Mouse (Mus musculus) thymus, adult 2 months (tissue): ENCODE measurements around the gene Gm6377.

Experiments used
- CTCF ChIP-seq: fragments of 200-500 bp; IDR thresholded peaks from 2 replicates; pipeline ENCODE4 v1.5.1; 2012; ENCODE audit warnings: mild to moderate bottlenecking, control low read depth, low read length, moderate library complexity, borderline replicate concordance; ENCODE audit not compliant: control insufficient read depth, poor library complexity, insufficient read depth; ENCODE audit errors: extremely low read depth
- POLR2A ChIP-seq: fragments of 200-500 bp; IDR thresholded peaks from 2 replicates; pipeline ENCODE4 v1.6.1; 2012; ENCODE audit warnings: mild to moderate bottlenecking, low read length, control low read depth, moderate library complexity; ENCODE audit not compliant: control insufficient read depth, poor library complexity, insufficient read depth; ENCODE audit errors: extremely low read depth

DNA sequence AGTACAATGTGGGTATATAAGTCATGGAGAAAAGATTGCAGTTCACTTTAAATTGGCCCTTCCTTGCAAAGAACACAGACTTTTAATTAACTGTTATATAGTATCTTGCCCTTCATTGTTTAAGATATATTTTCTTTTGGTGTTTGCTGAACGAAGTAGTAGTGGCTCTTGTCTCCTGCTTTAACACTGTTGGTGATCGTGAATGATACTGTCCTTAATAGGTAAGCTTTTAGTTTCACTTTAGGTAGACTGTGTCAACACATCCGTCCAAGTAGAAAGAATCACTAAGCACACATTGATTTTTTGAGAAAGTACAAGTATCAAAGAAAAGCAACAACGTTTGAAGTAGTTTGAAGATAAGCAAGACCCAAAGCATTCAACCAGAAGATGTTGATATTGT, 35.7 kb upstream of the Gm6377 start:
- TF ChIP-seq CTCF, result no peak
- TF ChIP-seq POLR2A, result no peak
